Mouse (Mus musculus) embryonic facial prominence, embryonic 10.5 days (tissue): ENCODE results near the gene Nanos2. TPM values are rescaled to one million over a fixed set of nuclear protein-coding genes. Genes with fewer than 3 reads are reported as not detected.

Experiments
- DNase-seq: peaks from one replicate; pipeline ENCODE4 v3.0.0-alpha.2; 2017; ENCODE audit warnings: low spot score
- H3K27ac ChIP-seq: fragments of 300-500 bp; sonication (generic); replicated peaks from 2 replicates; pipeline ENCODE4 v1.5.1; 2016; ENCODE audit warnings: mild to moderate bottlenecking
- H3K27me3 ChIP-seq: fragments of 300-500 bp; sonication (generic); replicated peaks from 2 replicates; pipeline ENCODE4 v1.6.1; 2016; ENCODE audit warnings: low read depth, mild to moderate bottlenecking; ENCODE audit not compliant: poor library complexity, severe bottlenecking
- H3K36me3 ChIP-seq: fragments of 300-500 bp; sonication (generic); replicated peaks from 2 replicates; pipeline ENCODE4 v1.6.1; 2016; ENCODE audit warnings: mild to moderate bottlenecking, moderate library complexity
- H3K4me1 ChIP-seq: fragments of 300-500 bp; sonication (generic); 2 replicates; pipeline ENCODE4 v1.6.1; 2016
- H3K4me3 ChIP-seq: fragments of 300-500 bp; sonication (generic); 2 replicates; pipeline ENCODE4 v1.5.1; 2016; ENCODE audit warnings: mild to moderate bottlenecking, moderate library complexity
- H3K9me3 ChIP-seq: fragments of 300-500 bp; sonication (generic); 2 replicates; pipeline ENCODE4 v1.6.1; 2016; ENCODE audit warnings: mild to moderate bottlenecking
- WGBS: fragments of 180-500 bp; shearing (Covaris S2); methylation state at CpG from one replicate; pipeline ENCODE4 v1.1.7; 2016; 5-methylcytosine and 5-hydroxymethylcytosine counted together
- polyA plus RNA-seq: library from polyadenylated mRNA; unstranded; fragments of >200 nt; fragmentation: Nextera tagmentation; extraction: Ambion mirVana; gene quantifications from 2 replicates; pipeline ENCODE4 v1.2.1, GENCODE M21; 2016

Gene Nanos2
- polyA plus RNA-seq, 1 experiment from 2014 or later: not detected

DNA sequence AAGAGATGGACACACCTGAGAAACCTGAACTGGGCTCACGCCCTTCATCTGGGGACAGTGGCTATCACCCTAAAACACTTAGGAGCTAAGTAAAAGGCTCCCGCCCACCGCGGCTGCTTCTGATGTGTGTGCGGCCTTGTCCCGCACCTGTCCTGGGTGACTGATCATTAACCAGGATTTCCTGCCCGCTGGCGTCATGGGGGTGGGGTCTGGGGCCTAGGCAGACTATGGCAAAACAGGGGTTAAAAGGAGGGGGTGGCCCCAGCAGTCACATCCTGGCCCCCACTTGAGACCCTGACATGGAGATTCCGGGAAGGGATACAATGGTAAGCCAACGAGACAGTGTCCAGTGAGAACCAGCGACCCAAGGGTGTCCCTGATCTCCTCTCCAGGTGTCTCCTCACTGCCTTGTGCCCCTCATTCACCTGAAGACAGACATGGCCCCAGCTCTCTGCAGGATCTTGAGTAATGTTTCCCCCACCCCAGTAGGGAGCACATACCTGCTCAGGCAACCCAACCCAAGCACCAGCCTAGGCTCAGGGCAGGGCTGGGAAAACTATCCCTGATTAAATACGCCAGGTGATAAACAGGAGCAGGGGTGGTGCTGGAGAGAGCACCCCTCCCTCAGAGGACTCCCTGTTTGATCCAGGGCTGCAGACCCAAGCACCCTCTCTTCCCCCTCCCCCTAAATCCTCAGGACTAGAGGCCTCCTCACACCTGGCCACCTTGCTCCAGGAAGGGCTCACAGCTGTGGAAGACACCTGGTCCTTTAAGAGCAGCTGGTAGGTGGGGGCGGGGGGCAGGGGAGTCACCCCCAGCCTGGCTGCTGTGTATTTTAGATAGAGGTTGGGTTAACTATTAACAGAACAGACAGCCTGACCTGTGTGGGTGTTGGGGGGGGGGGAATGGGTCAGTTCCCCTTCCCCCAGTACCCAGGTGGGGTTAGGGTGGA, 20.1 kb downstream of the Nanos2 start:
- no peak for DNase-seq
- Histone ChIP-seq H3K27me3 (no peaks in the 10 kb centered on the region), H3K4me1 (peaks cover 49% of the 10 kb centered on the region), H3K9me3 (no peaks in the 10 kb centered on the region), H3K36me3 (peaks cover 33% of the 10 kb centered on the region), H3K4me3 (peak overlapping the region; percentile 72; the same call in 1 of the 2 replicates), H3K27ac (no peak overlapping the region)
- WGBS: 82% methylated on average over 13 of the region's 13 CpGs

DNA sequence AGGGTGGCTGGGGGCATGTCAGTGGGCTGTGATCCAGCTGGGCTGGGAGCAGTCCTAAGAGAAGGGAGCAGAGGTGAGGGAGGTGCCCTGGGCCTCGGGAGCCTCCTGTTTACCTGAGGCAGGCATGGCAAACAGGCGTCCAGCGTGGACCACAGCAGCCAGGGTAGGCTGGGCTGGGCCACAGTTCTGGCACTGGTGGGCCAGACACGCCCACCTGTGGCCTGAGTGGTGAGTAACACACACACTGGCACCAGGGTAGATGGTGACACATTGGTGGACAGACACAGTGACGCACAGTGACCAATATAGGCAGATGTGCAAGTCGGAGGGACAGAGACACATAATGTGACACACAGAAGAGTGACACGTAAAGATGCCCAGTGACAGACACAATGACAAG, 23.4 kb downstream of the Nanos2 start:
- Histone ChIP-seq H3K27ac (no peak overlapping the region), H3K4me1 (peaks cover 43% of the 10 kb centered on the region), H3K27me3 (no peaks in the 10 kb centered on the region), H3K9me3 (no peaks in the 10 kb centered on the region), H3K4me3 (no peak overlapping the region), H3K36me3 (peaks cover 23% of the 10 kb centered on the region)
- 86% methylated on average over 7 of the region's 7 CpGs for WGBS
- DNase-seq: no peak

GRCm38 (mm10) chr7:19012025-19012621, 24.9 kb downstream of the Nanos2 start:
- peak overlapping the region; percentile 85 for H3K27ac ChIP-seq
- WGBS: 1% methylated on average over 31 of the region's 31 CpGs
- DNase-seq: peak; percentile 53
- peaks cover 9% of the 10 kb centered on the region for H3K36me3 ChIP-seq
- no peaks in the 10 kb centered on the region for H3K27me3 ChIP-seq
- H3K4me1 ChIP-seq: peaks cover 29% of the 10 kb centered on the region
- H3K4me3 ChIP-seq: peak overlapping the region; percentile 53
- no peaks in the 10 kb centered on the region for H3K9me3 ChIP-seq

GRCm38 (mm10) chr7:19012882-19013281, 25.7 kb downstream of the Nanos2 start:
- H3K4me3 ChIP-seq: no peak overlapping the region
- H3K9me3 ChIP-seq: no peaks in the 10 kb centered on the region
- H3K36me3 ChIP-seq: peaks cover 2% of the 10 kb centered on the region; the same call in 1 of the 2 replicates
- no peak overlapping the region for H3K27ac ChIP-seq
- H3K27me3 ChIP-seq: no peaks in the 10 kb centered on the region
- no peak for DNase-seq
- H3K4me1 ChIP-seq: peaks cover 23% of the 10 kb centered on the region
- WGBS: 33% methylated on average over 2 of the region's 2 CpGs

DNA sequence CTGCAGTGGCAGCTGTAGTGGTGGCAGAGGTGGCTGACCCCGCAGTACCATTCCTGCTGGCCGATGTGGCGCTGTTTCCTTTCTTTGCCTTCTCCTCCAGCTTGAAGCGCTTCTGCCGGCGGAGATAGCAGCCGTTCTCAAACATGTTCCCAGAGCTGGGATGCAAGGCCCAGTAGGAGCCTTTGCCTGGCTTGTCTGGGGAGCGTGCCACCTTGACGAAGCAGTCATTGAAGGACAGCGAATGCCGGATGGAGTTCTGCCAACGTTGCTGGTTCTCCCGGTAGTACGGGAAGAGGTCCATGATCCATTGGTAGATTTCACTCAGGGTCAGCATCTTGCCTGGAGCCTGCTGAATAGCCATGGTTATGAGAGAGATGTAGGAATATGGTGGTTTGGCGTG, 27.3 kb downstream of the Nanos2 start:
- Histone ChIP-seq H3K4me3 (no peak overlapping the region), H3K27me3 (no peaks in the 10 kb centered on the region), H3K36me3 (no peaks in the 10 kb centered on the region), H3K9me3 (no peaks in the 10 kb centered on the region), H3K27ac (no peak overlapping the region), H3K4me1 (peaks cover 23% of the 10 kb centered on the region)
- 65% methylated on average over 15 of the region's 15 CpGs for WGBS
- DNase-seq: no peak

GRCm38 (mm10) chr7:19016042-19016441, 28.8 kb downstream of the Nanos2 start:
- Histone ChIP-seq H3K27ac (no peak overlapping the region), H3K9me3 (no peaks in the 10 kb centered on the region), H3K4me1 (peaks cover 23% of the 10 kb centered on the region), H3K4me3 (no peak overlapping the region), H3K36me3 (no peaks in the 10 kb centered on the region), H3K27me3 (peaks cover 13% of the 10 kb centered on the region)
- WGBS: 91% methylated on average over 4 of the region's 4 CpGs
- DNase-seq: no peak

- Histone ChIP-seq H3K4me1 (peaks cover 8% of the 10 kb centered on the region), H3K36me3 (no peaks in the 10 kb centered on the region), H3K9me3 (no peaks in the 10 kb centered on the region), H3K27ac (no peak overlapping the region), H3K4me3 (no peak overlapping the region), H3K27me3 (peaks cover 31% of the 10 kb centered on the region)
- DNase-seq: no peak
- 90% methylated on average over 7 of the region's 7 CpGs for WGBS
Measured at GRCm38 (mm10) chr7:19017909-19018308, 30.7 kb downstream of the Nanos2 start.

GRCm38 (mm10) chr7:19021048-19021447, 33.8 kb downstream of the Nanos2 start:
- peaks cover 41% of the 10 kb centered on the region for H3K27me3 ChIP-seq
- H3K27ac ChIP-seq: no peak overlapping the region
- no peak for DNase-seq
- H3K4me1 ChIP-seq: peaks cover 25% of the 10 kb centered on the region
- no peaks in the 10 kb centered on the region for H3K9me3 ChIP-seq
- H3K4me3 ChIP-seq: no peak overlapping the region
- no peaks in the 10 kb centered on the region for H3K36me3 ChIP-seq
- 20% methylated on average over 8 of the region's 8 CpGs for WGBS

DNA sequence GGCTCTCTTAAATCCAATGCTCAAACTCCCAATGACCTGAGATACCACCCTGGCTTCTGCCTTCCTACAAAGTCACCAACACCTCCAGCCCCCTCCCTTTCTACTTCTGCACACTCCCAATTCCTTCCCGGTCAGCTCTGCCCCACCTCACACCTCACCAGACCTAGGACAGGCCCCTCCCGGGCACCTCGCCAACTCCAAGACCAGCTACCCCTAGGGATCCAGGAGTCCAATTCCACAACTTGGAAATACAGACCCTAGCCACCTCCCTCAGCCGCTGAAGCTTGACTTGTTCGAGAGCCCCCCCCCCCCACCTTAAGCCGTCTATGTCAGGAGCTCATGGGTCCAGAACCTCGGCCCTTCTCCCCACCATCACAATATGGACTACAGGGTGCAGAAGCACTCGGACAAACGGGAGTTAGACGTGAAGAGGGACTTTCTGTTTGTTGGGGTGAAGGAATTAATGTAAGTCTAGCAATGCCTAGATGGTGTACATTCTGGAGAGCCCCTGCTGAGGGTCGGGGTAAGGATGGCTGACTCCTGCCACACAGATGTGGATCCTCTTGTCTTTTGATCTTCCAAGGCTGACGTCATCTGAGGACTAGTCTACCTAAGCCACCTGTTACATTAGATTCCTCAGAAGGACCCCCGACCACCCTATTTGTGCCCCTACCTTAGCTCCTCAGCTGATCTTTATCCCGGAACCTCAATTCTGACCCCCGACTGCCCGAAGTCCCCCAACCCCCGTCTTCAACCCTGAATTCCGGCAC, 35.2 kb downstream of the Nanos2 start:
- 64% methylated on average over 18 of the region's 18 CpGs for WGBS
- H3K27me3 ChIP-seq: peaks cover 41% of the 10 kb centered on the region

GRCm38 (mm10) chr7:19023357-19023814, 36.2 kb downstream of the Nanos2 start, which contains the start of gene Foxa3:
Gene Foxa3, minus strand, starts transcription at chr7:19023538.
- Histone ChIP-seq H3K4me3 (peak within 1 kb of the TSS; percentile 97), H3K27me3 (peaks cover 41% of the 10 kb centered on the region), H3K4me1 (peaks cover 37% of the 10 kb centered on the region), H3K36me3 (peaks cover under 1% of the 10 kb centered on the region), H3K9me3 (no peaks in the 10 kb centered on the region), H3K27ac (peak within 1 kb of the TSS; percentile 92)
- no peak for DNase-seq
- 4% methylated on average over 30 of the region's 30 CpGs for WGBS

More for the DNA sequence above, 35.2 kb downstream of the Nanos2 start:
- H3K4me3 ChIP-seq: no peak overlapping the region
- H3K36me3 ChIP-seq: no peaks in the 10 kb centered on the region
- no peaks in the 10 kb centered on the region for H3K9me3 ChIP-seq
- DNase-seq: no peak
- H3K4me1 ChIP-seq: peaks cover 30% of the 10 kb centered on the region
- H3K27ac ChIP-seq: no peak overlapping the region

DNA sequence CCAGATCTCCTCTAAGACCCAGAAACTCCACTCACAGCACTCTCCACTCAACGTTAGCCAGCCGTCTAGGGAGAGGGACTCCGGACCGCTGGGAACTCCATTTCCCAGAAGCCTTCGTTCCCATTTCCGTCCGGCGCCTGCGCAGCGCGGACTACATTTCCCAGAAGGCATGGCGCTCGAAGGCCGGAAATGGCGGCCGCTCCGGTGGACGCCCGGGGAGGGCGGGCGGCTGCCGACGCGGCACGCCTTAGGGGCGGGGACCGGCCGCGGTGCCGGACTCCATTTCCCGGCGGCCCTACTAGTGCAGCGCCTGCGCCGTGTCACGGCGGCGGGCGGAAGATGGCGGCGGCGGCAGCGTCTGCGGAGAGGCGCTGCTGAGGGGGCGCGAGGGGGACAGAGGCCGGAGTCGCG, 36.9 kb downstream of the Nanos2 start, which contains the start of gene Sympk:
Gene Sympk, plus strand, starts transcription at position 282 of the 411 bp plus-strand sequence.
- H3K27me3 ChIP-seq: peaks cover 41% of the 10 kb centered on the region
- peak within 1 kb of the TSS; percentile 97 for H3K4me3 ChIP-seq
- peaks cover 8% of the 10 kb centered on the region for H3K36me3 ChIP-seq
- H3K9me3 ChIP-seq: no peaks in the 10 kb centered on the region
- peak within 1 kb of the TSS; percentile 92 for H3K27ac ChIP-seq
- peaks cover 37% of the 10 kb centered on the region for H3K4me1 ChIP-seq
- under 1% methylated on average over 50 of the region's 50 CpGs for WGBS
- peak; percentile 97 for DNase-seq
